Mouse (Mus musculus) olfactory bulb, adult 2 months (tissue): ENCODE measurements around the gene Crebl2.

ENCODE experiments used
- CTCF ChIP-seq: fragments of 200-500 bp; IDR thresholded peaks from 2 replicates; pipeline ENCODE4 v1.5.1; 2012; ENCODE audit warnings: low read depth, mild to moderate bottlenecking, low read length, moderate library complexity; ENCODE audit not compliant: insufficient read depth
- POLR2A ChIP-seq: fragments of 200-500 bp; IDR thresholded peaks from 2 replicates; pipeline ENCODE4 v1.6.1; 2012; ENCODE audit warnings: mild to moderate bottlenecking, low read depth, low read length, moderate library complexity; ENCODE audit not compliant: insufficient read depth

GRCm38 (mm10) chr6:134873018-134873417 is 43.1 kb downstream of the Crebl2 start:
- TF ChIP-seq POLR2A, result no peak
- TF ChIP-seq CTCF, result no peak
